Mouse (Mus musculus): ENCODE measurements at regions not wholly inside any gene's neighbourhood (a gene's known extent, or its start where the extent isn't known, plus 50 kb on each side); places are given as distances from the start of the nearest gene placed in this dataset.

GRCm38 (mm10) chr10:118803922-118804557 is 66.0 kb downstream of the Dyrk2 start:
- no peak overlapping the region for H3K4me3 ChIP-seq
- intact Hi-C loops (cut with DNase I): loop anchor here (5.0 kb wide), 2 partner anchors 47 to 63 kb away; no protein-coding TSS in a partner anchor
- H3K36me3 ChIP-seq (ENCODE audit: control insufficient read depth, insufficient read depth, low read length): no peaks in the 10 kb centered on the region
- no peak overlapping the region for H3K27ac ChIP-seq
- no peaks in the 10 kb centered on the region for H3K27me3 ChIP-seq (ENCODE audit: control insufficient read depth, insufficient read depth, low read length)
- WGBS: 69% methylated on average over 20 of the region's 20 CpGs
- DNase-seq: no peak
- H3K79me2 ChIP-seq (replicated peaks; ENCODE audit: control insufficient read depth, insufficient read depth, low read length): no peaks in the 10 kb centered on the region
- no peaks in the 10 kb centered on the region for H3K4me1 ChIP-seq (ENCODE audit: control insufficient read depth, insufficient read depth, low read length)
- TF ChIP-seq CTCF (IDR thresholded peaks at IDR 0.05) (no peak), EP300 (IDR thresholded peaks at IDR 0.05; ENCODE audit: insufficient read depth, low read depth, low read length) (no peak), POLR2A (IDR thresholded peaks at IDR 0.05; ENCODE audit: insufficient read depth, low read depth, low read length) (no peak)
- no peak overlapping the region for H3K9ac ChIP-seq (ENCODE audit: low read depth, low read length)

GRCm38 (mm10) chr10:118804574-118804973 is 65.4 kb downstream of the Dyrk2 start:
- intact Hi-C loops (cut with DNase I): loop anchor here (5.0 kb wide), 2 partner anchors 47 to 63 kb away; no protein-coding TSS in a partner anchor
- TF ChIP-seq CTCF (IDR thresholded peaks at IDR 0.05): no peak
- no peak for TF ChIP-seq EP300 (IDR thresholded peaks at IDR 0.05; ENCODE audit: insufficient read depth, low read depth, low read length)
- TF ChIP-seq POLR2A (IDR thresholded peaks at IDR 0.05; ENCODE audit: insufficient read depth, low read depth, low read length): no peak
- peak in 1 of 2 experiments; percentile 60 for DNase-seq
- Histone ChIP-seq H3K4me1 (ENCODE audit: control insufficient read depth, insufficient read depth, low read length) (no peaks in the 10 kb centered on the region), H3K27ac (no peak overlapping the region), H3K9ac (ENCODE audit: low read depth, low read length) (no peak overlapping the region), H3K4me3 (no peak overlapping the region), H3K36me3 (ENCODE audit: control insufficient read depth, insufficient read depth, low read length) (no peaks in the 10 kb centered on the region), H3K27me3 (ENCODE audit: control insufficient read depth, insufficient read depth, low read length) (no peaks in the 10 kb centered on the region), H3K79me2 (replicated peaks; ENCODE audit: control insufficient read depth, insufficient read depth, low read length) (no peaks in the 10 kb centered on the region)
- WGBS: 21% methylated on average over 5 of the region's 5 CpGs
